Mouse (Mus musculus): Measurements from ENCODE around the gene Meox1. TPM values are rescaled to one million over a fixed set of nuclear protein-coding genes. Genes with fewer than 3 reads are reported as not detected.

The Meox1 gene
- total and polyA plus RNA-seq, 3 experiments = not detected

GRCm38 (mm10) chr11:101851042-101851441, 43.1 kb downstream of the Meox1 start:
- DNase-seq (ENCODE audit: low spot score) (no peak), ATAC-seq (ENCODE audit: extremely low read depth, insufficient number of reproducible peaks, low FRiP score, poor library complexity, severe bottlenecking) (no peak)
- H3K27me3 ChIP-seq (ENCODE audit: insufficient read depth, low read length) = peaks cover 14% of the 10 kb centered on the region
- H3K4me3 ChIP-seq (ENCODE audit: low read depth, low read length) = no peak overlapping the region
- no peaks in the 10 kb centered on the region for H3K9me3 ChIP-seq (replicated peaks)
- no peaks in the 10 kb centered on the region for H3K4me1 ChIP-seq (ENCODE audit: insufficient read depth, low read depth, low read length)
- H3K36me3 ChIP-seq (replicated peaks) = no peaks in the 10 kb centered on the region
- TF ChIP-seq TAL1 (conservative IDR thresholded peaks at IDR 0.05; ENCODE audit: low read depth, low read length) = no peak
- TF ChIP-seq CTCF (IDR thresholded peaks at IDR 0.05; ENCODE audit: low read depth, low read length) = no peak
- TF ChIP-seq GATA2 (IDR thresholded peaks at IDR 0.05; ENCODE audit: borderline replicate concordance, low read depth, low read length) = no peak
- TF ChIP-seq POLR2AphosphoS5 (IDR thresholded peaks at IDR 0.05; ENCODE audit: insufficient replicate concordance, low read depth, low read length) = no peak
- no peak for TF ChIP-seq GATA1 (IDR thresholded peaks at IDR 0.05; ENCODE audit: borderline replicate concordance, low read length)

- DNase-seq (ENCODE audit: low spot score) = no peak
- Histone ChIP-seq H3K4me3 (ENCODE audit: low read depth, low read length) (no peak overlapping the region), H3K4me1 (ENCODE audit: insufficient read depth, low read depth, low read length) (no peaks in the 10 kb centered on the region), H3K27me3 (ENCODE audit: insufficient read depth, low read length) (peaks cover 5% of the 10 kb centered on the region; the same call in 1 of the 2 replicates), H3K36me3 (replicated peaks) (no peaks in the 10 kb centered on the region), H3K9me3 (replicated peaks) (no peaks in the 10 kb centered on the region)
- ATAC-seq (ENCODE audit: extremely low read depth, insufficient number of reproducible peaks, low FRiP score, poor library complexity, severe bottlenecking) = no peak
- TF ChIP-seq GATA1 (IDR thresholded peaks at IDR 0.05; ENCODE audit: borderline replicate concordance, low read length) (no peak), CTCF (IDR thresholded peaks at IDR 0.05; ENCODE audit: low read depth, low read length) (no peak), TAL1 (conservative IDR thresholded peaks at IDR 0.05; ENCODE audit: low read depth, low read length) (no peak), GATA2 (IDR thresholded peaks at IDR 0.05; ENCODE audit: borderline replicate concordance, low read depth, low read length) (no peak), POLR2AphosphoS5 (IDR thresholded peaks at IDR 0.05; ENCODE audit: insufficient replicate concordance, low read depth, low read length) (no peak)
These were observed 44.9 kb downstream of the Meox1 start for GRCm38 (mm10) chr11:101849286-101849685.

- H3K36me3 ChIP-seq (replicated peaks) = no peaks in the 10 kb centered on the region
- ATAC-seq (ENCODE audit: extremely low read depth, insufficient number of reproducible peaks, low FRiP score, poor library complexity, severe bottlenecking) (no peak), DNase-seq (ENCODE audit: low spot score) (no peak)
- peaks cover 7% of the 10 kb centered on the region; the same call in 1 of the 2 replicates for H3K27me3 ChIP-seq (ENCODE audit: insufficient read depth, low read length)
- no peaks in the 10 kb centered on the region for H3K9me3 ChIP-seq (replicated peaks)
- TF ChIP-seq GATA2 (IDR thresholded peaks at IDR 0.05; ENCODE audit: borderline replicate concordance, low read depth, low read length) (no peak), CTCF (IDR thresholded peaks at IDR 0.05; ENCODE audit: low read depth, low read length) (no peak), GATA1 (IDR thresholded peaks at IDR 0.05; ENCODE audit: borderline replicate concordance, low read length) (no peak), TAL1 (conservative IDR thresholded peaks at IDR 0.05; ENCODE audit: low read depth, low read length) (no peak), POLR2AphosphoS5 (IDR thresholded peaks at IDR 0.05; ENCODE audit: insufficient replicate concordance, low read depth, low read length) (no peak)
- H3K4me1 ChIP-seq (ENCODE audit: insufficient read depth, low read depth, low read length) = no peaks in the 10 kb centered on the region
- no peak overlapping the region for H3K4me3 ChIP-seq (ENCODE audit: low read depth, low read length)
These were observed 46.7 kb downstream of the Meox1 start for GRCm38 (mm10) chr11:101847509-101847908.

GRCm38 (mm10) chr11:101842773-101843163, 51.4 kb downstream of the Meox1 start:
- no peak overlapping the region for H3K4me3 ChIP-seq (ENCODE audit: low read depth, low read length)
- TF ChIP-seq TAL1 (conservative IDR thresholded peaks at IDR 0.05; ENCODE audit: low read depth, low read length) (no peak), GATA1 (IDR thresholded peaks at IDR 0.05; ENCODE audit: borderline replicate concordance, low read length) (no peak), POLR2AphosphoS5 (IDR thresholded peaks at IDR 0.05; ENCODE audit: insufficient replicate concordance, low read depth, low read length) (no peak), GATA2 (IDR thresholded peaks at IDR 0.05; ENCODE audit: borderline replicate concordance, low read depth, low read length) (no peak), CTCF (IDR thresholded peaks at IDR 0.05; ENCODE audit: low read depth, low read length) (no peak)
- H3K9me3 ChIP-seq (replicated peaks) = no peaks in the 10 kb centered on the region
- H3K4me1 ChIP-seq (ENCODE audit: insufficient read depth, low read depth, low read length) = no peaks in the 10 kb centered on the region
- H3K27me3 ChIP-seq (ENCODE audit: insufficient read depth, low read length) = 0 out of 2 replicates have a peak, but pooled peaks cover 4% of the 10 kb centered on the region
- H3K36me3 ChIP-seq (replicated peaks) = no peaks in the 10 kb centered on the region
- DNase-seq (ENCODE audit: low spot score) (no peak), ATAC-seq (ENCODE audit: extremely low read depth, insufficient number of reproducible peaks, low FRiP score, poor library complexity, severe bottlenecking) (no peak)

GRCm38 (mm10) chr11:101841998-101842772, 52.0 kb downstream of the Meox1 start:
- TF ChIP-seq GATA2 (IDR thresholded peaks at IDR 0.05; ENCODE audit: borderline replicate concordance, low read depth, low read length) (no peak), GATA1 (IDR thresholded peaks at IDR 0.05; ENCODE audit: borderline replicate concordance, low read length) (no peak), POLR2AphosphoS5 (IDR thresholded peaks at IDR 0.05; ENCODE audit: insufficient replicate concordance, low read depth, low read length) (no peak), CTCF (IDR thresholded peaks at IDR 0.05; ENCODE audit: low read depth, low read length) (no peak), TAL1 (conservative IDR thresholded peaks at IDR 0.05; ENCODE audit: low read depth, low read length) (no peak)
- Histone ChIP-seq H3K4me3 (ENCODE audit: low read depth, low read length) (no peak overlapping the region), H3K36me3 (replicated peaks) (no peaks in the 10 kb centered on the region), H3K4me1 (ENCODE audit: insufficient read depth, low read depth, low read length) (no peaks in the 10 kb centered on the region), H3K9me3 (replicated peaks) (no peaks in the 10 kb centered on the region), H3K27me3 (ENCODE audit: insufficient read depth, low read length) (0 out of 2 replicates have a peak, but pooled peaks cover 4% of the 10 kb centered on the region)
- ATAC-seq (ENCODE audit: extremely low read depth, insufficient number of reproducible peaks, low FRiP score, poor library complexity, severe bottlenecking) (no peak), DNase-seq (ENCODE audit: low spot score) (no peak)

- Histone ChIP-seq H3K9me3 (replicated peaks) (no peaks in the 10 kb centered on the region), H3K4me3 (ENCODE audit: low read depth, low read length) (no peak overlapping the region), H3K36me3 (replicated peaks) (no peaks in the 10 kb centered on the region), H3K27me3 (ENCODE audit: insufficient read depth, low read length) (peaks cover 7% of the 10 kb centered on the region; the same call in 1 of the 2 replicates), H3K4me1 (ENCODE audit: insufficient read depth, low read depth, low read length) (no peaks in the 10 kb centered on the region)
- TF ChIP-seq POLR2AphosphoS5 (IDR thresholded peaks at IDR 0.05; ENCODE audit: insufficient replicate concordance, low read depth, low read length) (no peak), GATA2 (IDR thresholded peaks at IDR 0.05; ENCODE audit: borderline replicate concordance, low read depth, low read length) (no peak), CTCF (IDR thresholded peaks at IDR 0.05; ENCODE audit: low read depth, low read length) (no peak), TAL1 (conservative IDR thresholded peaks at IDR 0.05; ENCODE audit: low read depth, low read length) (no peak), GATA1 (IDR thresholded peaks at IDR 0.05; ENCODE audit: borderline replicate concordance, low read length) (no peak)
- DNase-seq (ENCODE audit: low spot score) = no peak
- ATAC-seq (ENCODE audit: extremely low read depth, insufficient number of reproducible peaks, low FRiP score, poor library complexity, severe bottlenecking) = no peak
These were observed 53.8 kb downstream of the Meox1 start for GRCm38 (mm10) chr11:101840405-101840804.
